Mouse (Mus musculus): ENCODE data around the gene Armc7.
"Not testable (repeated sequence)": the region's sequence is repeated elsewhere in the genome, so short reads cannot be mapped to it uniquely, and the experiment has no call there.

Armc7 gene

DNA sequence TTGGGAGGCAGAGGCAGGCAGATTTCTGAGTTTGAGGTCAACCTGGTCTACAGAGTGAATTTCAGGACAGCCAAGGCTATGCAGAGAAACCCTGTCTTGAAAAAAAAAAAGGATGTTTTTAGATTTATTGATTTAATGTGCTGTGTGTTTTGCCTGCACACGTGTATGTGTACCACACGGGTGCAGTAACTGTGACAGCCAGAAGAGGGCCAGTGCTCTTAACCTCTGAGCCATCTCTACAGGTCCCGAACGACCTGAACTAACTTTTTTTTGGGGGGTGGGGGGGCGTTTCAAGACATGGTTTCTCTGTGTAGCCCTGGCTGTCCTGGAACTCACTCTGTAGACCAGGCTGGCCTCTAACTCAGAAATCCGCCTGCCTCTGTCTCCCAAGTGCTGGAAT is 20.6 kb upstream of the Armc7 start:
- DNase-seq (ENCODE audit: low spot score in 2 of 2) = not testable (repeated sequence)

DNA sequence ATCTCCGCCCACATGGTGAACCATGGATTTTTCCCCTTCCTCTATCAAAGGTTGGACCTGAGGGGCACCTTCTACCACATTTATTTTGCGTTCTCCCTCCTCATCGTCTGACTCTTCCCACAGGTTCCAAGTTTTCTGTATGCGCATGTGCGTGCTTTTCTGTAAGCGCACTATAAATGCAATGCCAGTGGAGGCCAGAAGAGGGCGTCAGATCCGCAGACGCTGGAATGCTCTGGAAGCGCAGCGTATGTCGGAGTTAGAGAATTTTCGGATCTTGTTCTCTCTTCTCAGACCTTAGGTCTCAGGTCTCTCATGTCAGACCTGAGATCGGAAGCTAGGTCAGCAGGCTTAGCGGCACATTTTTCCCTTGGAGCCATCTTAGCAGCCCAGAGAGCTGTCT is 19.8 kb upstream of the Armc7 start:
- DNase-seq (ENCODE audit: low spot score in 2 of 2) = no peak

DNA sequence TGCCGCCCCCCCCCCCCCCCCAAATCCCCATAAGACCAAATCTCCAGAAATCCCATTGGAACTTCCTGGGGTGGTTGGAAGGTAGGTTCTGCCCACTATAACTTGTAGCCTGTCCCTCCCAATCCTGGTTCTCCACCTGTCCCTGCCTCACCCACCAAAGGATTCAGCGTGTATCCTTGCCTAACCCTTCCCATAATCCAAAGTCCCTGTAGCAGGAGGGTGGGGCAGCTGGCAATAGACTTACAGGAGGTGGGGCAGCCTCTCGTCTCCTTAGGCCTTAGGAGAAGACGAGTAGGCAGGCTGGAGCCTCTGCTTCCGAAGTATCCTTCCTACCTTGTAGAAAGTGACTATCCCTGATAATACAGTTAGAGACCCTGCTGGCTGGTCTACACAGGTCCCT is 19.3 kb upstream of the Armc7 start:
- no peak for DNase-seq (ENCODE audit: low spot score in 2 of 2)

DNA sequence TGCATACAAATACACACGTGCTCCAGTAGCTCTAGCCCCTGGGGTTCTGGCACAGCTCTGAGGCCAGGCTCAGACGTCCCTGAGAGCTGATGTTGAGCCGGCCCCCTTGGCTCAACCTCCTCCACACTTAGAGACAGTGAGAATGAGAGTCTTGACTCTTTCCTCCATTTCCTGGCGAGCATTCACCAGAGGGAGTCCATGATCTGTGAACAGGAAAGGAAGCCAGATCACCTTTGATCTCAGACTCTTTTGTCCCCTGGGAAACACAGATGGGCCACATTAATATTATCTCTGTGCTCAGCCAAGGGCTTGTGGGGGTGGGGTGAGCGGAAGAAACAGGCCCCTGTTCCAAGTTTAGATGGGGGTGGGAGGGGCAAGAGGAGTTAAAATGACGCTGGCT is 18.1 kb upstream of the Armc7 start:
- no peak for DNase-seq (ENCODE audit: low spot score in 2 of 2)

DNA sequence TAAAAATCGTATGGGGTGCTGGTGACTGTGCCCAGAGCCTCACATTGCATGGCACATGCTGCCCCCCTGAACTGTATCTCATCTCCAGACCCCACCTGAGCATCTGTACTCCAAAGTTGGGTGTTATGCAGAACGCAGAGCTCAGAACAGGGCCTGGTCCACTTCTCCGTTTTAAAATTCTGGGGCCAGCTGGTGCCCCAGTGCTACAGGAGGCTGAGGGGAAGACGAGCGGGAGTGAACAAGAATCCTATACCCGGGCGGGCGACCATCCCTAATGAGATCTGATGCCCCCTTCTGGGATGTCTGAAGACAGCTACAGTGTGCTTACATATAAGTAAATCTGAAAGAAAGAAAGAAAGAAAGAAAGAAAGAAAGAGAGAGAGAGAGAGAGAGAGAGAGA is 14.5 kb upstream of the Armc7 start:
- DNase-seq (ENCODE audit: low spot score in 2 of 2) = no peak

DNA sequence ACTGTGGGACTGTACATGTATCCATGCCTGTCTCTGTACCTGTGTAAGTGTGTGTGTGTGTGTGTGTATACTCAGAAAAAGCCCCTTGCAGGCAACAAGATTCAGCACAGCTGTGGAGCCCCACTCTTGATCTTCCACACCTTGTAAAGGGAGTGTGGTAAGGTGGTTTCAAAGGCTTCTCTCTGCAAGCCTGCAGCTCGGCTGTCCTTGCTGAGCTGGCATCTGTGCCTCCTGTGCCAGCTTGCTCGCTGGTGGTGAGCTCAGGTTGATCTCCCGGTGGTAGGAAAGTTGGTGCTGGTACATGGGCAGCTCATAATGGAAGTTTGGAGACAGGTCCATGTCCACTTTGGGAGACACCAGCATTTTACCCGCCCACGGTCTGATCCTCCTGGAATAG is 13.6 kb upstream of the Armc7 start:
- DNase-seq (ENCODE audit: low spot score in 2 of 2) = no peak

DNA sequence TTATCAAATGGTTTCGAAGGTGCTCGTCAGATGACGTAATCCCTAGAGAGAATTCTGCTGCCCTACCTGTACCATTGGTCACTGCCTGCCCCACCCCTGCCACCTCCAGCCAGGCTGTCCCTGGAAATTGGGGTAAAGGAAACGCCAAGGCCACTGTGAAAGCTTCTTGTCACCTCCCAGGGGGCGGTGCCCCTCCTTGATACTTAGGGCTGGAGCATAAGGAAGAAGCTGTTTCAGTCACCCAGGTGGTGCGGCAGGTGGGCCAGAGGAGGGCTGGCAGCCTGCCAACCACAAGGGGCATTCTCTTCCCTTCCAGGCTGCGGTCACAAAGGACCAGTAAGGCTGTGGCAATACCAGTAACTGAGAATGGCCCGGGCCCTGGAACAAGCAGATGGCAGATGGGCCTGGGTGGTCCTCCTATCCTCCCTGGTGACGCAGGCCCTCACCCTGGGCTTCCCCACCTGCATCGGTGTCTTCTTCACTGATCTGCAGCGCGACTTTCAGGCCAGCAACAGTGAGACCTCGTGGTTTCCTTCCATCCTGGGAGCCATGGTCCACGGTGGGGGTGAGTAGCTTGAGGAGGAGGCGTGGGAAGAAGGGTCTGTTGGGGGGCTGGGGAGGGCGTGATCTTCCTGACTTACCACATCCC is 13.1 kb upstream of the Armc7 start, which contains the start of gene Slc16a5:
Gene Slc16a5 (plus strand): TSS at position 232 of the 649 bp plus-strand sequence.
- DNase-seq (ENCODE audit: low spot score in 2 of 2) = no peak

DNA sequence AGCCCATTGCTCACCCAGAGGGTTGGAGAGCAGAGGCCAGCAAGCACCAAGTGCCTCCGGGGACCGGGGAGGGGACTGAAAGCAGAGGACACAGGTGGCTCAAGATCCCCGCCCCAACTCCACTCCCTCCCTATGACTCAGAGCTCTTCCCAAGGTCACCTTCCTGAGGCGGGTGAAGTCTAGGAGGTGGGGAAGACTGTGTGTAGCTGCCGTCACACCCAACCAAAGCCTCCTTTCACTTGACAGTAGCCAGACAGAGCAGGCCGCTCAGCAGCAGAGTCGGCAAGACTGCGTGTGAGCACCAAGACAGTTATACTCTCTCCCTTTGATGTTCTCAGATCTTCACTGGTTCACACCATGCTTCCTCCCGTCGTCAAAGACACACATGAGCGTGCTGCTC is 12.1 kb upstream of the Armc7 start:
- no peak for DNase-seq (ENCODE audit: low spot score in 2 of 2)

DNA sequence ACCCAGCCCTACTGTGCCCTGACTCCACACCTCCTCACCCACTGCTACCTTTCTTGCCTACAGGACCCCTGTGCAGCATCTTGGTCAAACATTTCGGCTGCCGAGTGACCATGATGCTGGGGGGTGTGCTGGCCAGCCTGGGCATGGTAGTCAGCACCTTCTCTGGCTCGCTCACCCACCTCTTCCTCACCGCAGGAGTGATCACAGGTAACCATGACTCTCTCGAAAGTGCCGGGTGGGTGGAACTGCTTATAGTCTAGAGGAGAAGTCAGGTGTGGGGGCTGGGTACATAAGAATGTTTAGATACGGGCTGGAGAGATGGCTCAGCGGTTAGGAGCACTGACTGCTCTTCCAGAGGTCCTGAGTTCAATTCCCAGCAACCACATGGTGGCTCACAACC is 10.6 kb upstream of the Armc7 start:
- DNase-seq (ENCODE audit: low spot score in 2 of 2) = no peak

DNA sequence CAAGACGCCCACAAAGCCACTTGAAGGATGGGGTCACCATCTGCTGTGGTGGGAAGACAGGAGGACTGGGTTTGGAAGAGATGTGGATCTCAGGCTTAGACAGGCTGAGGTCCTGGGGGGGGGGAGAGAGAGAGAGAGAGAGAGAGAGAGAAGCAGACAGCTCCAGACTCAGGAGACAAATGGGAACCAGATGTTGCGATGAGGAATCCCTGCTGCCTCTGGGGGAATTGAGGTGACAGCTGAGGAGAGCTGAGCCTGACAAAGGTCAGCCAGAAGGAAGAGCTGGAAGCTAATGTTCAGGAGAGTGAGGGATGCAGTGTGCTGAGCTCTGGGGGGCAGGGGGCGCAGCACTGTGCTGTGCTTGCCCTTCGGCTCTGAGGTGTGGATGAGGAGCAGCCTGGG is 8.2 kb upstream of the Armc7 start:
- no peak for DNase-seq (ENCODE audit: low spot score in 2 of 2)

DNA sequence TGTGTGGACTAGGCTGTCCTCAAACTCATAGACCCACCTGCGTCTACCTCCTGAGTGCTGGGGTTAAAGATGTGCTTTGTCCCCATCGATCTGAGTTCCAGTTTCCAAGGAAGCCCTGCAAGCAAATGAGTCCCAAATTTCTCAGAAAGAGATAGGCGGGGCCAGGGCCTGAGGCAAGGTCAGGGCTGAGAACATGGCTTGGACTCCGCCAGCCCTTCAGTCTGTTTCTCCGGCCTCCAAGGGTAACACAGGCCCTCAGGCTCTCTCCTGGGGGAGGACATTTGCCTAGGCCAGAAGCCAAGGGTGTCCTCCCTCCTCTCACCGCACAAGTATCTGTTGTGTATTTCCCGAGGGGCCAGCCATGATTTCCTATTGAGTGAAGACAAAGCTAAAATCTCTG is 3.3 kb upstream of the Armc7 start:
- no peak for DNase-seq (ENCODE audit: low spot score in 2 of 2)

DNA sequence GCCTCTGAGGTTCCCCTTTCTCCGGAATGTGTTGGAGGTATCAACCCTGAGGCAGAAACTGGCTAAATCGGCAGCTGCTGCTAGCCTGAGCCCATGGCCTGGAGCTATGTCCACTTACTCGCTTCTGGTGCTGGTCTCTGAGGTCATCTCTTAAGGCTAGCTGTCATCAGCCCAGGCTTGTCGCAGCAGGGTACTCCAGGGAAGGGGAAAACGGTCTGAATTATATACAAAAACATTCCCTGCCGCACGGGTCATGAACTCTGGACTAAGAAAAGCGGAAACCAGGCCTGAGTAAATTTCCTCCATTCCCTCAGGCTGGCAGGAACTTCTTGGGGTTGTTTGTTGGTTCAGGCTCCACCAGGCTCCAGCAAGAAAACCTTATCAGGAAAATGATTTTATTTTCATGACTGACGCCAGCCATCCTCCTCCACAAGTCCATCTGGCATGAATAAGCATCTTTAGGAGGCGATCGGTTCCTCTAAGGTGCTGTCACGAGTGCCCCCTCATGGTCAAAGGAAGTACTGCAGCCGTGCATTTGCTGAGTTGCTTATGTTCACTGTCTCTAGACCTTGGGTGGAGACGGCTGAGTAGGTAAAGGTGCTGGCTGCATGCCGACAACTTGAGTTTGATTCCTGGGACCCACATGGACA is 1.7 kb upstream of the Armc7 start:
- DNase-seq (ENCODE audit: low spot score in 2 of 2) = peak; percentile 89 to 90

DNA sequence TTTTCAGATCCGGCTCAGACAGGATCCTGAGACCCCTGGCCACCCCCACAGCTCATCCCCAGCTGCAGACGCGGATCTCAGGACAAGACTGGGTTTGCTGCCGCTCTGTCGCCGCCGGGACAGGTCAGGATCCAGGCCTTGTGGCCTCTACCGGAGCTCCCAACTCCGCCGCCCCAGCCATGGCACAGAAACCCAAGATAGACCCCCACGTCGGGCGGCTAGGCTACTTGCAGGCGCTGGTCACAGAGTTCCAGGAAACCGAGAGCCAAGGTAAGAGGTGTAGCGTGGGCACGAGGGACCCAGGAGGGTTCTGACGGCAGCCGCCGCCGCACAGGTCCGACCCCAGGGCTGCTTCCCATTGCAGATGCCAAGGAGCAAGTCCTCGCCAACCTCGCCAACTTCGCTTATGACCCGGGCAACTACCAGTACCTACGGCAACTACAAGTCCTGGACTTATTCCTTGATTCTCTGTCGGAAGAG is 331 bp downstream of the Armc7 start:
- no peak for DNase-seq (ENCODE audit: low spot score in 2 of 2)

DNA sequence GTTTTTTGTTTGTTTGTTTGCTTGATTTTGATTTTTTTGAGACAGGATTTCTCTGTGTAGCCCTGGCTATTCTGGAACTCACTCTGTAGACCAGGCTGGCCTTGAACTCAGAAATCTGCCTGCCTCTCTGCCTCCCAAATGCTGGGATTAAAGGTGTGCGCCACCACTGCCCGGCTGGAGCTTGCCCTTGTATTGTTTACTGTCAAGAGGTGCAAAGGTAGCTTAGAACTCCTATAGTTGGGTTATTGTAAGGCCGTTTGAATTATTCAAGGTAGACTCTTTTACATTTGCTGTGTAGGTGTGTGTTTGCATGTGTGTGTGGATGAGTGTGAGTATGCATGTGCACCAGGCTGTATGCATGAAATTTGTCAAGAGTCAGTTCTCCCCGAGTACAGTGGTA is 1.2 kb downstream of the Armc7 start:
- DNase-seq (ENCODE audit: low spot score in 2 of 2) = not testable (repeated sequence)

DNA sequence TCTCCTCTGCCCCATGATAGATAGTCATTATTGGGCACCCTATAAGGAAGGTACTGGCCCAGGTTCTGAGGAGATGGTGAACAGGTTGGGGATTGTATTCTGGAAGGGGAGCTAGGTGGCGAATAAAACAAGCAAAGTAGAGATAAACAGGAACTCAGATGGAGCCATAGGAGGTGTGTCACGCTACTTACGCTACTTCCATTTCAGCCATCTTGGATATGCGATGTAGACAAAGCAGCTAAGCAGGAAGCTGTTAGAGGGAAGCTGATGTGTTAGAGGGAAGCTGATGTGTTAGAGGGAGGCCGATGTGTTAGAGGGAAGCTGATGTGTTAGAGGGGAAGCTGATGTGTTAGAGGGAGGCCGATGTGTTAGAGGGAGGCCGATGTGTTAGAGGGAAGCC is 1.9 kb downstream of the Armc7 start:
- peak in 1 of 2 experiments; percentile 56 for DNase-seq (ENCODE audit: low spot score in 2 of 2)

DNA sequence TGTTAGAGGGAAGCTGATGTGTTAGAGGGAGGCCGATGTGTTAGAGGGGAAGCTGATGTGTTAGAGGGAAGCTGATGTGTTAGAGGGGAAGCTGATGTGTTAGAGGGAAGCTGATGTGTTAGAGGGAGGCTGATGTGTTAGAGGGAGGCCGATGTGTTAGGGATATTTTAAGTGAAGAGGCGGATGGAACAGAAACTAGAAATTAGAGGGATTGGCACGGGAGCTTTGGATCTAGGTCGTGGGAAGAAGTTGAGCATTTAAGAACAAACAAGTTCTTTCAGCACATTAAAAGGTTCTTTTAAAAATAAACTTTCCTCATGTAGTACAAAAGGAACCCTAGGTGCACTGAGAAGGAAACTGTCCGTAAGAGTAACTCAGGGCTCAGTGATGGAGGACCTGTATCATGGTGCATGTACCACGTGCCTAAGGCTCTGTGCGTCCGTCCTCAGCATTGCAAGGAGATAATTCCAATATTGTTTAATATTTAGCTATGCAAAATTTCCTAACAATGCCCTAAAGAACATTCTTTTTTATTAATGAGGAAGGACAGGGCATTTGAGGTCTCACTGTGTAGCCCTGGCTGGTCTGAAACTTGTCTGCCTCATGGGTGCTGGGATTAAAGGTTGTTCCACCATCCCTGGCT is 3.0 kb downstream of the Armc7 start:
- DNase-seq (ENCODE audit: low spot score in 2 of 2) = peak in 1 of 2 experiments; percentile 23

DNA sequence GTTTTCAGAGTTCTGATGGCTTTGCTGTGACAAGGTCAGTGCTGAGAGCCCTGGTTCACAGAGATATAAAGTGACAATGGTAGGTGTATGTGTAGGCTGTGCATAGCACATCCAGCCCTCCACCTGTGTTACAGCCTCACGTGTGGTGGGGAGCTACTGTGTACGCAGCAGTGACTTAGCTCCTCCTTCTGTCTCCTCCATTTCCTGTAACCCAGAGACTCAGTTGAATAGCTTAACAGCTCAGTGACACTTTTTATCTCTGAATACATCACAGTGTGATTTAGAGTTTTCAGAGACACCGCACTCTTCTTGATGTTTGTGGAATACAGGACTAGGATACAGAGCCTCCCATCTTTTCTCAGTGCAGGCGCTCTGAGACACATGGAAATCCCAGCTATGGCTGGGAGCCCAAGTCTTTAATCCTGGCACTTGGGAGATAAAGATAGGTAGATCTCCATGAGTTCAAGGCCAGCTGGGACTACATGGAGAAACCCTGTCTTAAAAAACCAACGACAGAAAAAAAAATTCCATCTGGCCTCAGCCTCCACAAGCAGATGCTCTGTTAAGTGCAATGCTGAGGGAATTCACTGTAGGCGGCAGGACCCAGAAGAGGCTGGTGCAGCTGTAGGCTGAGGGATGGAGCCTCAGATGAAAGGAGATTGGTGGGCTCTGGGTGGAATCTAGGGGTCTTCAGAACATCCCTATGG is 6.2 kb downstream of the Armc7 start:
- peak in 1 of 2 experiments; percentile 32 for DNase-seq (ENCODE audit: low spot score in 2 of 2)

DNA sequence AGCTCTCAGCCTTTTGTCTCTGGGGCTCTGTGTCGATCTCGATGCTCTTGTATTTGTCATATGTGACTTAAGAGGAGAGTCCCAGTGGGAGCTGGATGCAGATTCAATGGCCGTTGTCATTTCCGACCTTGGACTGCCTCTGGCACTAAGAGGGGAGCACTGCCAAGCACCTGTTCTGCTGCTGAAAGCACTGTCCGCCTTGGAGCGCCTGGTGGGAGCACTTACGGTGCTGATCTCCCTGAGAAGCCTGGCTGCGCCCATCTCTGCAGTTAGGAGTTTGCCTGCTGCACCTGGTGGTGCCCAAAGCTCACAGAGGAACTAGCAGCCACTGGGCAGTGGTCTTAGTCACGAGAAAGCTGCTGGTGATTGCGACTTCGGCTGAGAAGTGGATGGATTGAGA is 7.8 kb downstream of the Armc7 start:
- no peak for DNase-seq (ENCODE audit: low spot score in 2 of 2)

DNA sequence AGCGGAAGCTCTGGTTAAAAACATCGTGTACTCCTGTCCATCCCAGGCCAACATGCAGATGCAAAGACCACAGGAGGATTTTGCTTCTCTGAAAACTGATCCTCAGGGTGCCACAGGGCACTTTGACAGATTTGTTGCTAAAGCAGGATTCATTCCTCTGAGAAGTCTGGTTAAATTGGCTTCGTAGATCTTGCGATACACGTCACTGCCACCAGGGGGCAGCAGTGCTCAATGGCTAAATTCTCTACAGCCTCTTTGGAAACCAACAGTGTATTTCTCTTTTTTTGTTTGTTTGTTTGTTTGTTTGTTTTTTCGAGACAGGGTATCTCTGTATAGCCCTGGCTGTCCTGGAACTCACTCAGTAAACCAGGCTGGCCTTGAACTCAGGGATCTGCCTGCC is 8.3 kb downstream of the Armc7 start:
- peak; percentile 73 to 81 for DNase-seq (ENCODE audit: low spot score in 2 of 2)

DNA sequence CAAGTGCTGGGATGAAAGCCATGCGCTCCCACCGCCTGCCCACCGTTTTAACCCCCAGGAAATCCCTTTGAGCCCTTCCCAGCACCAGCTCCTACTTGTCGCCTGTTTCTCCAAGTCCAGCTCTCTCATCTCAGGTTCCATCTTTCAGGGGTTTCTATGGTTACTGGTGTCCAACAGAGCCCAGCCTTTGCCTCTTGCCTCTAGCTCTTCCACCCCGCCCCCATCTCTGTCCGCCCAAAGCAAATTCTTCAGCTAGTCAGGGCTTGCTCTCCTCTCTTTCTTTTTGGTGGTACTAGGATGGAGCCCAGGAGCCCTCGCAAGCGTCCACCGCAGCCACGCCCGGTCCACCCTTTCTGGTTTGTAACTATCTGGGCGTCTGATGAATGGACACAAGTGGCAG is 9.7 kb downstream of the Armc7 start:
- DNase-seq (ENCODE audit: low spot score in 2 of 2) = no peak

DNA sequence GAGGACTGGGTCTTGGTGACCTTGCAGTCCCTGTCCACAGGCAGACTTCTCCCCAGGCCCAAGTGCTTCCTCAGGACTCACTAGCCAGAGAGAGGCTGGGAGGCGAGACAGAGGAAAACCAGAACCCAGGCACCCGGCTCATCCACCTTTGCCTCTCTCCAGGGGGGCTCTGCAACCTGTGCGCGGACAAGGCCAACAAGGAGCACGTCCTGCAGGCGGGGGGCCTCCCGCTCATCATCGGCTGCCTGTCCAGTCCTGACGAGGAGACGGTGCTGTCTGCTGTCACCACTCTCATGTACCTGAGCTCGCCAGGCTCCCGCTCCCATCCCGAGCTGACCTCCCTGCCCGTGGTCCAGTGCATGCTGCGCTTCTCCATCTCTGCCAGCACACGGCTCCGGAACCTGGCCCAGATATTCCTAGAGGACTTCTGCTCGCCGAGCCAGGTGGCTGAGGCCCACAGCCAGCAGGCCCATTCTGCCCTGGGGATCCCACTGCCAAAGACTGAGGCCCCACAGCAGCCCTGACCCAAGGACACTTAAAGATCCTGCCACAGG is 13.2 kb downstream of the Armc7 start:
- no peak for DNase-seq (ENCODE audit: low spot score in 2 of 2)

All from natural killer cell, adult 2 months (primary cell).